Mouse (Mus musculus): Measurements from ENCODE around the gene Ckap4.
A peak's percentile ranks its signal among the peaks of the same experiment; 100 is the strongest.

DNA sequence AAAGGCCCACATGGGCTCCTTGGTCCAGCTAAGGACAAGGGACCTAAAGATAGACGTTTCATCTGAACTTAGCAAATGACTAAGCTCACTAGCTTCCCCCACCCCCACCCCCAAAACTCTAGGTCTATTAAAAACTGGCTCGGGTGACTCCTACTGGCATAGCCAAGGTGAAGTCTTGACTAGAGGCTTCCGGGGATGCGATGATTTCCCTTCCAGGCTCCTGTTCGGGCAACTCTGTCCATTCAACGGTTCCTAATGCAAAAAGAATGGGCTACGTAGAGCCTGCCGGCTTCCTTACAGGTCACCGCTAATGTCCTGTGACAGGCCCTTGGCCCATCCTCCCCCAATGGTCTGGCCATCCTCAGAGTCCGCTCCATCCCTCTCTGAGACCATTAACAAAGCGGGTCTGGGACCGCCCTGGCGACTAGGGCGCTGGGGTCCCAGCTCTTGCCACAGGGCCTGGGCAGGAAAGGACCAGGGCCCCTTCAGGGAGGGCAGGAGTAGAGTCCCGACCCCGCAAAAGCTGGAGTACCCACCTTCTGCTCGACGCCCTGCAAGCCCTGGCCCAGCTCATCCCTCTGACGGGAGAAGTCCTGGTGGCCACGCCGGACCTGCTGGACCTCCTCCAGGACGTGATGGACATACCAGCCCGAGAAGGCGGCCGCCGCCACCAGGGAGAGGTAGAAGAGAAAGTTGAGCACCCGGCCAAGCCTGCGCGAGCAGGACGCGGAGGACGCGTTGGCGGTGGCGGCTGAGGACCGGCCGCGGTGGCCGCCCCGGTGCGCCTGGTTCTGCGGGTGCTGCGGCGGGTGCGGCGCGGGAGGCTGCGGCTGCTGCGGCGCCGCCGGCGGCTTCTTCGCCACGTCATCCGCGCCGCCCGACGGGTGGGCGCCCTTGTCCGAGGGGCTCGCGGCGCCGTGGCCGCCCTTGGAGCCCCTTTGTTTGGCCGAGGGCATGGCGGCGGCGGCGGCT lies 665 bp downstream of the Ckap4 start:
- TF ChIP-seq POLR2AphosphoS2 (IDR thresholded peaks at IDR 0.05; ENCODE audit: insufficient read length, low read depth): no peak
- TF ChIP-seq POLR2A (IDR thresholded peaks at IDR 0.05; ENCODE audit: insufficient read length, low read depth): peak; percentile 44
- no peak for TF ChIP-seq E2F4 (IDR thresholded peaks at IDR 0.05; ENCODE audit: insufficient read depth)
- no peak for TF ChIP-seq USF1 (IDR thresholded peaks at IDR 0.05; ENCODE audit: low read depth)
- TF ChIP-seq MAX (IDR thresholded peaks at IDR 0.05; ENCODE audit: low read depth): no peak
- no peak for TF ChIP-seq TCF3 (IDR thresholded peaks at IDR 0.05; ENCODE audit: insufficient read length, low read depth)
- TF ChIP-seq MYOD1 (IDR thresholded peaks at IDR 0.05; ENCODE audit: control insufficient read depth in 1 of 3, insufficient read length in 2 of 3, low read depth in 2 of 3): peak in 1 of 3 experiments; percentile 24
- TF ChIP-seq TCF12 (IDR thresholded peaks at IDR 0.05; ENCODE audit: insufficient read depth, poor library complexity, severe bottlenecking): no peak
- TF ChIP-seq MYOG (IDR thresholded peaks at IDR 0.05; ENCODE audit: control insufficient read depth in 1 of 3, insufficient read depth in 1 of 3, insufficient read length in 2 of 3, low read depth in 2 of 3): no peak
- TF ChIP-seq CEBPB (IDR thresholded peaks at IDR 0.05; ENCODE audit: insufficient read depth, poor library complexity, severe bottlenecking): no peak

Measured in myocyte (in vitro differentiated cells).